Mouse (Mus musculus): ENCODE results near the gene Gm3411. TPM values are rescaled to one million over a fixed set of nuclear protein-coding genes. Genes with fewer than 3 reads are reported as not detected.
"Not testable (repeated sequence)": the region's sequence is repeated elsewhere in the genome, so short reads cannot be mapped to it uniquely, and the experiment has no call there.

Gm3411 gene
- 1 to 10 TPM; 2.2 to 4.8 TPM for total RNA-seq (2021)
- long read RNA-seq, experiment 1, partial matches to known transcripts: 0 of 2 reads
- long read RNA-seq, experiment 1, other reads (novel, unspliced or antisense): 2 of 2 reads
- long read RNA-seq, experiment 2: 0 reads

- DNase-seq (ENCODE audit: low spot score in 2 of 2): peak; percentile 24 to 38
These were observed at the start of gene Gm3411 for GRCm38 (mm10) chr14:6286931-6287715. TSS of gene Gm3411 (minus strand) at chr14:6287250.

DNA sequence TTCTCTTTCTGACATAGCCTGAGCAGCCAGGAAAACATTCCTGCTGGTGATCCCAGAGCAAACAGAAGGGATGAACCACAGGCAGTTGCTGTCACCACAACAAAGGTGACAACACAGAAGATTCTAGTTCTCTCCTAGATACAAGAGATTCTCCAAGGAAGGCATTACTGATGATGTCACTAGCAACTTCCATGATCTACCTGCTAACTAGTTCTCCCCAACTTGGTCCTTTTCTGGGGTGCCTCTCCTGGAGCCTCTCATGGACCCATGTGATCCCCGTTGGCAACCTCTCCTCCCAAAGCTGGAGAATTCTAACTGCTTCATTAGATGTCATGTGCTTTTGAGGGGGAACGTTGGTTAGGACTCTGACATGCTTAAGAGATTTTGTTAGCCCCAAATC is 17.7 kb upstream of the Gm3411 start, which contains the start of gene Gm21103:
TSS of gene Gm21103 (minus strand) at position 101 of the 400 bp plus-strand sequence.
- DNase-seq (ENCODE audit: low spot score in 2 of 2): not testable (repeated sequence)

DNA sequence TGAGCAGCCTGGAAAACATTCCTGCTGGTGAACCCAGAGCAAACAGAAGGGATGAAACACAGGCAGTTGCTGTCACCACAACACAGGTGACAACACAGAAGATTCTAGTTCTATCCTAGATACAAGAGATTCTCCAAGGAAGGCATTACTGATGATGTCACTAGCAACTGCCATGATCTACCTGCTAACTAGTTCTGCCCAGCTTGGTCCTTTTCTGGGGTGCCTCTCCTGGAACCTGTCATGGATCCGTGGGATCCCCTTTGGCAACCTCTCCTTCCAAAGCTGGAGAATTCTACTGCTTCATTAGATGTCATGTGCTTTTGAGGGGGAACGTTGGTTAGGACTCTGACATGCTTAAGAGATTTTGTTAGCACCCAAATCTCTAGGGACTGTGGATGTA is 67.9 kb downstream of the Gm3411 start, which contains the start of gene Gm21560:
TSS of gene Gm21560 (minus strand) at position 101 of the 400 bp plus-strand sequence.
- DNase-seq (ENCODE audit: low spot score in 2 of 2): not testable (repeated sequence)

Other genes starting within 250 kb of the Gm3411 start
- not detected for gene Gm6337, start 229.0 kb downstream of the Gm3411 start, total RNA-seq (2021)
- gene Gm8206, start 193.3 kb downstream of the Gm3411 start, total RNA-seq (2021): under 1 TPM; 0.30 to 0.98 TPM
- 1 to 10 TPM; 1.1 to 1.7 TPM for gene Gm3468, start 178.6 kb downstream of the Gm3411 start, total RNA-seq (2021)
- not detected for gene Gm3476, start 161.4 kb downstream of the Gm3411 start, total RNA-seq (2021)
- 1 to 10 TPM; 1.8 to 2.4 TPM for gene Gm21560, start 68.0 kb downstream of the Gm3411 start, total RNA-seq (2021)
- not detected for gene Gm21103, start 17.6 kb upstream of the Gm3411 start, total RNA-seq (2021)
- gene Gm3618, start 56.4 kb upstream of the Gm3411 start, total RNA-seq (2021): not detected
- gene Gm16440, start 103.1 kb upstream of the Gm3411 start, total RNA-seq (2021): not detected
- gene Gm3591, start 125.2 kb upstream of the Gm3411 start, total RNA-seq (2021): under 1 TPM in 1 of 2 experiments, not detected in 1; 0.91 TPM
- gene Gm3594, start 157.4 kb upstream of the Gm3411 start, total RNA-seq (2021): not detected

All from layer of hippocampus, postnatal 14 days (tissue).